Mouse (Mus musculus) liver, adult 2 months (tissue): Measurements from ENCODE around the gene Fbxl17. TPM values are rescaled to one million over a fixed set of nuclear protein-coding genes. Genes with fewer than 3 reads are reported as not detected.

ENCODE experiments used
- DNase-seq: peaks from one replicate; pipeline ENCODE4 v3.0.0-alpha.2; 2011; ENCODE audit warnings: low read depth, low spot score; ENCODE audit errors: extremely low read depth
- H3K27ac ChIP-seq: fragments of 200-500 bp; replicated peaks from 2 replicates; pipeline ENCODE4 v1.5.1; 2012; ENCODE audit warnings: low read depth, mild to moderate bottlenecking, control low read depth, inconsistent platforms, low read length; ENCODE audit not compliant: insufficient read depth
- H3K27me3 ChIP-seq: fragments of 200-500 bp; 2 replicates; pipeline ENCODE4 v1.6.1; 2012; ENCODE audit warnings: mild to moderate bottlenecking, moderate library complexity, low read length, inconsistent platforms; ENCODE audit not compliant: control insufficient read depth, insufficient read depth
- H3K36me3 ChIP-seq: fragments of 200-500 bp; 2 replicates; pipeline ENCODE4 v1.6.1; 2012; ENCODE audit warnings: low read length, inconsistent platforms; ENCODE audit not compliant: control insufficient read depth, insufficient read depth
- H3K4me1 ChIP-seq: fragments of 200-500 bp; 2 replicates; pipeline ENCODE4 v1.6.1; 2011; ENCODE audit warnings: low read length; ENCODE audit not compliant: control insufficient read depth, insufficient read depth
- H3K4me3 ChIP-seq: fragments of 200-500 bp; 2 replicates; pipeline ENCODE4 v1.5.1; 2011; ENCODE audit warnings: low read depth, mild to moderate bottlenecking, control low read depth, low read length, moderate library complexity; ENCODE audit not compliant: insufficient read depth
- H3K79me2 ChIP-seq: fragments of 200-500 bp; 2 replicates; pipeline ENCODE4 v1.6.1; 2012; ENCODE audit warnings: inconsistent platforms, mild to moderate bottlenecking, low read length, moderate library complexity; ENCODE audit not compliant: control insufficient read depth, insufficient read depth
- H3K9ac ChIP-seq: fragments of 200-500 bp; 2 replicates; pipeline ENCODE4 v1.6.1; 2012; ENCODE audit warnings: low read depth, mild to moderate bottlenecking, control low read depth, inconsistent platforms, low read length
- CTCF ChIP-seq: fragments of 200-500 bp; IDR thresholded peaks from 2 replicates; pipeline ENCODE4 v1.5.1; 2011; ENCODE audit warnings: low read depth, low read length, control low read depth
- POLR2A ChIP-seq: fragments of 200-500 bp; IDR thresholded peaks from 2 replicates; pipeline ENCODE4 v1.6.1; 2011; ENCODE audit warnings: low read length, control low read depth; ENCODE audit not compliant: insufficient read depth; ENCODE audit errors: extremely low read depth
- WGBS: fragments of 180-500 bp; shearing (Covaris S2); methylation state at CpG from one replicate; pipeline ENCODE4 v1.1.7; 2018; 5-methylcytosine and 5-hydroxymethylcytosine counted together
- polyA plus RNA-seq: library from polyadenylated mRNA; depleted of rRNA; stranded (reverse); fragments of >200 nt; gene quantifications from 2 replicates; pipeline ENCODE4 v1.2.3, GENCODE M21; 2012
- total RNA-seq: library from RNA; depleted of rRNA; stranded (reverse); fragments of >200 nt; gene quantifications from 2 replicates; pipeline ENCODE4 v1.2.3, GENCODE M21; 2014

Fbxl17 gene
- total and polyA plus RNA-seq, 2 experiments = 5.4 to 12.2 TPM

- 81% methylated on average over 5 of the region's 5 CpGs for WGBS
Measured at GRCm38 (mm10) chr17:63344101-63344500, 155.7 kb downstream of the Fbxl17 start.

GRCm38 (mm10) chr17:63343076-63343475, 156.7 kb downstream of the Fbxl17 start:
- Histone ChIP-seq H3K27me3 (no peaks in the 10 kb centered on the region), H3K4me1 (peaks cover 3% of the 10 kb centered on the region), H3K9ac (no peak overlapping the region), H3K79me2 (peaks cover 15% of the 10 kb centered on the region; the same call in 1 of the 2 replicates), H3K27ac (no peak overlapping the region), H3K4me3 (no peak overlapping the region), H3K36me3 (no peaks in the 10 kb centered on the region)
- TF ChIP-seq CTCF = no peak
- no peak for TF ChIP-seq POLR2A
- peak; percentile 64 for DNase-seq
- 58% methylated on average over 4 of the region's 4 CpGs for WGBS

More at GRCm38 (mm10) chr17:63344101-63344500, 155.7 kb downstream of the Fbxl17 start:
- peaks cover 15% of the 10 kb centered on the region; the same call in 1 of the 2 replicates for H3K79me2 ChIP-seq
- no peak overlapping the region for H3K4me3 ChIP-seq
- H3K9ac ChIP-seq = no peak overlapping the region
- peaks cover 3% of the 10 kb centered on the region for H3K4me1 ChIP-seq
- TF ChIP-seq POLR2A (no peak), CTCF (no peak)
- H3K27me3 ChIP-seq = no peaks in the 10 kb centered on the region
- H3K27ac ChIP-seq = no peak overlapping the region
- no peaks in the 10 kb centered on the region for H3K36me3 ChIP-seq
- no peak for DNase-seq

- no peak for TF ChIP-seq CTCF
- no peak for TF ChIP-seq POLR2A
- peaks cover 3% of the 10 kb centered on the region for H3K4me1 ChIP-seq
- no peaks in the 10 kb centered on the region for H3K27me3 ChIP-seq
- H3K4me3 ChIP-seq = no peak overlapping the region
- H3K9ac ChIP-seq = no peak overlapping the region
- H3K79me2 ChIP-seq = peaks cover 11% of the 10 kb centered on the region; the same call in 1 of the 2 replicates
- 95% methylated on average over 11 of the region's 11 CpGs for WGBS
- no peak overlapping the region for H3K27ac ChIP-seq
- no peak for DNase-seq
- H3K36me3 ChIP-seq = no peaks in the 10 kb centered on the region
Measured at GRCm38 (mm10) chr17:63342440-63342839, 157.4 kb downstream of the Fbxl17 start.

GRCm38 (mm10) chr17:63341203-63341602, 158.6 kb downstream of the Fbxl17 start:
- Histone ChIP-seq H3K36me3 (no peaks in the 10 kb centered on the region), H3K4me3 (no peak overlapping the region), H3K27me3 (no peaks in the 10 kb centered on the region), H3K27ac (no peak overlapping the region), H3K79me2 (peaks cover 11% of the 10 kb centered on the region; the same call in 1 of the 2 replicates), H3K9ac (no peak overlapping the region), H3K4me1 (peaks cover 3% of the 10 kb centered on the region)
- whole genome bisulfite sequencing = 69% methylated on average over 3 of the region's 3 CpGs
- no peak for TF ChIP-seq POLR2A
- DNase-seq = no peak

- peak; percentile 59 for DNase-seq
- WGBS = 24% methylated on average over 2 of the region's 2 CpGs
- H3K27me3 ChIP-seq = no peaks in the 10 kb centered on the region
Measured at GRCm38 (mm10) chr17:63328888-63329287, 170.9 kb downstream of the Fbxl17 start.

GRCm38 (mm10) chr17:63326227-63326626, 173.6 kb downstream of the Fbxl17 start:
- 93% methylated on average over 5 of the region's 5 CpGs for WGBS
- Histone ChIP-seq H3K36me3 (no peaks in the 10 kb centered on the region), H3K4me1 (no peaks in the 10 kb centered on the region; the same call in 1 of the 2 replicates), H3K27me3 (no peaks in the 10 kb centered on the region), H3K4me3 (no peak overlapping the region), H3K79me2 (0 out of 2 replicates have a peak, but pooled peaks cover 5% of the 10 kb centered on the region), H3K27ac (no peak overlapping the region), H3K9ac (no peak overlapping the region)
- no peak for DNase-seq
- TF ChIP-seq POLR2A = no peak
- no peak for TF ChIP-seq CTCF

More at GRCm38 (mm10) chr17:63328888-63329287, 170.9 kb downstream of the Fbxl17 start:
- Histone ChIP-seq H3K36me3 (no peaks in the 10 kb centered on the region), H3K27ac (no peak overlapping the region), H3K4me3 (no peak overlapping the region), H3K79me2 (peaks cover 2% of the 10 kb centered on the region; the same call in 1 of the 2 replicates), H3K4me1 (peaks cover 1% of the 10 kb centered on the region; the same call in 1 of the 2 replicates), H3K9ac (no peak overlapping the region)
- TF ChIP-seq POLR2A = no peak
- TF ChIP-seq CTCF = no peak
